Mouse (Mus musculus) embryonic facial prominence, embryonic 10.5 days (tissue): ENCODE measurements around the gene Myadm. TPM values are rescaled to one million over a fixed set of nuclear protein-coding genes. Genes with fewer than 3 reads are reported as not detected.
A peak's percentile ranks its signal among the peaks of the same experiment; 100 is the strongest.

Experiments
- DNase-seq: peaks from one replicate; pipeline ENCODE4 v3.0.0-alpha.2; 2017; ENCODE audit warnings: low spot score
- H3K27ac ChIP-seq: fragments of 300-500 bp; sonication (generic); replicated peaks from 2 replicates; pipeline ENCODE4 v1.5.1; 2016; ENCODE audit warnings: mild to moderate bottlenecking
- H3K27me3 ChIP-seq: fragments of 300-500 bp; sonication (generic); replicated peaks from 2 replicates; pipeline ENCODE4 v1.6.1; 2016; ENCODE audit warnings: low read depth, mild to moderate bottlenecking; ENCODE audit not compliant: poor library complexity, severe bottlenecking
- H3K36me3 ChIP-seq: fragments of 300-500 bp; sonication (generic); replicated peaks from 2 replicates; pipeline ENCODE4 v1.6.1; 2016; ENCODE audit warnings: mild to moderate bottlenecking, moderate library complexity
- H3K4me1 ChIP-seq: fragments of 300-500 bp; sonication (generic); 2 replicates; pipeline ENCODE4 v1.6.1; 2016
- H3K4me3 ChIP-seq: fragments of 300-500 bp; sonication (generic); 2 replicates; pipeline ENCODE4 v1.5.1; 2016; ENCODE audit warnings: mild to moderate bottlenecking, moderate library complexity
- H3K9me3 ChIP-seq: fragments of 300-500 bp; sonication (generic); 2 replicates; pipeline ENCODE4 v1.6.1; 2016; ENCODE audit warnings: mild to moderate bottlenecking
- WGBS: fragments of 180-500 bp; shearing (Covaris S2); methylation state at CpG from one replicate; pipeline ENCODE4 v1.1.7; 2016; 5-methylcytosine and 5-hydroxymethylcytosine counted together
- polyA plus RNA-seq: library from polyadenylated mRNA; unstranded; fragments of >200 nt; fragmentation: Nextera tagmentation; extraction: Ambion mirVana; gene quantifications from 2 replicates; pipeline ENCODE4 v1.2.1, GENCODE M21; 2016

Myadm gene
- polyA plus RNA-seq, 1 experiment from 2014 or later, result 27.5 TPM

DNA sequence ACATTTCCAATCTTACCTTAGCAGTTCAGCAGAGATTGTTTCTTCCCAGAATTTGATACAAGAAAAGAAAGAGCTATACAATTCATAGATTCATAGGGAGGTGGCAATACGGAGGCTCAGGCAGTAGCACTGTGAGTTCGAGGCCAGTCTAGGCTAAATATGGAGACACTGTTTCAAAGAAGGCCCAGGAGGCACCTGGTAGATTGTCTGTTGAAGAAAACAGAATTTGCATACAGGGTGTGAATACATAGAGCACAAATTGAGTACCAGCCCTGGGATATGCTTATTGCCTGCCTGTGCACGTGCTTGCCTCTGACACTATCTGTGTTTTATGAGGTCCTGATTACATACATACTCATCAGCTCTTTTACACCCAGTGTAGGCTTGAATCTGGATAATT lies 17.5 kb downstream of the Myadm start:
- Histone ChIP-seq H3K27me3 (peaks cover 53% of the 10 kb centered on the region), H3K9me3 (peaks cover 6% of the 10 kb centered on the region; the same call in 1 of the 2 replicates), H3K4me1 (peaks cover 33% of the 10 kb centered on the region), H3K36me3 (no peaks in the 10 kb centered on the region), H3K27ac (no peak overlapping the region), H3K4me3 (no peak overlapping the region)
- no peak for DNase-seq
- 84% methylated on average over 3 of the region's 3 CpGs for WGBS

DNA sequence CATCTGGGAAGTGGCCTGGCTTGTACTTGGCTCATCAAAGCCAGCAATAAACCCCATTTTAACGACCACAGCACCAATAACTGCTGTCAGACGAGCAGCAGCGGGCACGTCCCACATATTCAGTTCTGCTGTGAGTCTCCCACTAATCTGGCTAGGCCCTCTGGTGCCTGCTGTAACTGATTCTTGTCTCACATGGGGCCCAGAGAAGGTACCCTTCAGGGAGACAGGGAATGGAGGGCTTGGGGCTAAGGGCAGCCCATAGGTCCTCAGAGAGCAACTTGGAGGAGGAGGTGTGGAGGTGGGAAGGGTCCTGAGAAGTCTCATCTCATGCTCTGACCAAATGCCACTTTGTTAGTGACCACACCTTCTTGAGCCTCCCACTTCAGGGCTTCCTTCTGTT lies 19.8 kb downstream of the Myadm start:
- peaks cover 30% of the 10 kb centered on the region for H3K27me3 ChIP-seq
- WGBS, result 74% methylated on average over 4 of the region's 4 CpGs
- H3K9me3 ChIP-seq, result peaks cover 6% of the 10 kb centered on the region; the same call in 1 of the 2 replicates
- no peak overlapping the region for H3K27ac ChIP-seq
- peaks cover 13% of the 10 kb centered on the region for H3K4me1 ChIP-seq
- DNase-seq, result no peak
- H3K36me3 ChIP-seq, result no peaks in the 10 kb centered on the region
- H3K4me3 ChIP-seq, result no peak overlapping the region

DNA sequence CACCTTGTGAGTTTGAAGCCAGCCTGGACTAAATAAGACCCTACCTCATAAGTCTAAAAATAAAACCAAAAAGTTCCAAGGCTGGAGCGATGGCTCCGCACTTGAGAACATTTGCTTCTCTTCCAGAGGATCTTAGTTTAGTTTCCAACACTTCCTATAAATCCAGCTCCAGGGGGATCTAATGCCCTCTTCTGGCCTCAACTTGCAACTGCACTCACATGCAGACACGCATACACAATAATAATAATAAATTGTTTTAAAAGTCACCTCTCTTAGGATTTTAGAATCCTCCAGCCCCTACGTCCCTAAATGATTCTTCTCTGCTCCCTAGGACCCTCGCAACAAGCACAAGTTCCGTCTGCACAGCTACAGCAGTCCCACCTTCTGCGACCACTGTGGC lies 21.4 kb downstream of the Myadm start:
- DNase-seq, result no peak
- Histone ChIP-seq H3K4me1 (no peaks in the 10 kb centered on the region), H3K9me3 (peaks cover 6% of the 10 kb centered on the region; the same call in 1 of the 2 replicates), H3K36me3 (no peaks in the 10 kb centered on the region), H3K27ac (no peak overlapping the region), H3K4me3 (no peak overlapping the region), H3K27me3 (peaks cover 14% of the 10 kb centered on the region)
- WGBS, result 94% methylated on average over 7 of the region's 7 CpGs

GRCm38 (mm10) chr7:3313571-3313970 lies 24.7 kb downstream of the Myadm start:
- Histone ChIP-seq H3K27ac (no peak overlapping the region), H3K36me3 (no peaks in the 10 kb centered on the region)
- 88% methylated on average over 8 of the region's 8 CpGs for WGBS

GRCm38 (mm10) chr7:3314121-3314520 lies 25.2 kb downstream of the Myadm start:
- Histone ChIP-seq H3K4me3 (no peak overlapping the region), H3K9me3 (peaks cover 6% of the 10 kb centered on the region; the same call in 1 of the 2 replicates), H3K4me1 (peaks cover 15% of the 10 kb centered on the region), H3K27ac (no peak overlapping the region), H3K36me3 (no peaks in the 10 kb centered on the region), H3K27me3 (no peaks in the 10 kb centered on the region)
- no peak for DNase-seq
- WGBS, result 61% methylated on average over 5 of the region's 5 CpGs

More at GRCm38 (mm10) chr7:3313571-3313970, 24.7 kb downstream of the Myadm start:
- H3K4me1 ChIP-seq, result peaks cover 12% of the 10 kb centered on the region
- no peak overlapping the region for H3K4me3 ChIP-seq
- peaks cover 6% of the 10 kb centered on the region; the same call in 1 of the 2 replicates for H3K9me3 ChIP-seq
- no peak for DNase-seq
- H3K27me3 ChIP-seq, result no peaks in the 10 kb centered on the region

DNA sequence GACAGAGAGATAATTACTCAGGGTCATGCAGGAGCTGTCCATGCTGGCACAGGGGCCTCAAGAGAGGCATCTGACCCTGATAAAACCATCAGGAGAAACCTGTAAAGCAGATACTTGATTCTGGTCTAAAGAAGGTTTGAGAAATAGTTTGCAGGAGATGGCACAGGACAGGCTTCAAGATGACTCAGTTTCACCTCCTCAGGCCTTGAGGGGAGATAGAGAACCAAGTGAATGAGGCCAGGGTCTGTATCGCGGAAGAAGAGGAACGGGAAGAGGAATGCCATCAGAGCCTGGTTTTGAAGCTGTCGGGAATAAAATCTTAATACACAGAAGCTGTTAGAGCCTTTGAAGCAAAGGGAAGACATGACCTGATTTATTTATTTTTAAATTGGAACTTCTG lies 28.8 kb downstream of the Myadm start:
- no peaks in the 10 kb centered on the region for H3K27me3 ChIP-seq
- no peaks in the 10 kb centered on the region for H3K36me3 ChIP-seq
- no peak for DNase-seq
- H3K4me3 ChIP-seq, result no peak overlapping the region
- H3K27ac ChIP-seq, result no peak overlapping the region
- peaks cover 15% of the 10 kb centered on the region for H3K4me1 ChIP-seq
- 48% methylated on average over 4 of the region's 4 CpGs for WGBS
- no peaks in the 10 kb centered on the region for H3K9me3 ChIP-seq

DNA sequence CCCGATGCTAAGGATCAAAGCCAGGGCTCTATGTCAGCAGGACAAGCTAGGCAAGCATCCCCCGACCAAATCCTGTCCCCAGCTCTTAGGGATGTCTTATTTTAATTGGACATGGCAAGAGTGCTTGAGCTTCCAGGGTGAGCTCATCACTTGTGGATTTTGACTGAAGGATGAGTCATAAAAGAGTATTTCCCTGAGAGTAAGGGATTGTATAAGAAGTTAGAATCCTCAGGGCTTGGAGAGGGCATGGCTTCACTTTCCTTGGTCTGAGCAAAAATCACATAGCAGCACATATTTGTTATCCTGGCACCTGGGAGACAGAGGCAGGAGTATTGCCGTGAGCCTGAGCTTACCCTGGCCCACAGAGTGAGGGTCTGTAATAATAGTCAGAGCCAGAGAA lies 32.0 kb downstream of the Myadm start:
- peaks cover 15% of the 10 kb centered on the region for H3K4me1 ChIP-seq
- no peaks in the 10 kb centered on the region for H3K9me3 ChIP-seq
- WGBS, result 68% methylated on average over 3 of the region's 3 CpGs
- no peak for DNase-seq
- no peak overlapping the region for H3K27ac ChIP-seq
- no peaks in the 10 kb centered on the region for H3K27me3 ChIP-seq
- H3K36me3 ChIP-seq, result no peaks in the 10 kb centered on the region
- H3K4me3 ChIP-seq, result no peak overlapping the region

DNA sequence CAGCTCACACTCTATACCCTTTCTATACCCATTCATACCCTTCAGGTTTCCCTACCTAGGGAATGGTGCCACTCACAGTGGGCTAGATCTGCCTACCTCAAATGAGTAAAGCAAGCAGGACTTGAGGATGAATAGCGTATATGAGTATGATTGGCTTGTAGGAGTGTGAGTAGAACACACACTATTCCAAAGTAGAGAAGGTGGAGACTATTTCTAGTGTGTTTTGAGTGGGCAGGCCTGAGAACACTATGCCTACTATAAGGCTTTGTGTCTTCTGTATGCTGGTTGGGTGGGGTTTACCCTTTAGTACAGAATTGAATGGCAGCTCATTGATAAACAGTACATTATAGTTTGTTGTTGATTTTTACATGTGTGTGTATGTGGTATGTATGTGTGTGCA lies 34.9 kb downstream of the Myadm start:
- Histone ChIP-seq H3K36me3 (no peaks in the 10 kb centered on the region), H3K9me3 (no peaks in the 10 kb centered on the region), H3K27me3 (no peaks in the 10 kb centered on the region), H3K4me3 (no peak overlapping the region), H3K4me1 (peaks cover under 1% of the 10 kb centered on the region; the same call in 1 of the 2 replicates), H3K27ac (no peak overlapping the region)
- 93% methylated on average over 1 of the region's 1 CpGs for WGBS
- no peak for DNase-seq

- no peak overlapping the region for H3K4me3 ChIP-seq
- peak; percentile 37 for DNase-seq
- peaks cover 22% of the 10 kb centered on the region for H3K27me3 ChIP-seq
- peaks cover 3% of the 10 kb centered on the region; the same call in 1 of the 2 replicates for H3K9me3 ChIP-seq
- H3K4me1 ChIP-seq, result peaks cover 25% of the 10 kb centered on the region
- 77% methylated on average over 4 of the region's 4 CpGs for WGBS
- H3K36me3 ChIP-seq, result no peaks in the 10 kb centered on the region
- H3K27ac ChIP-seq, result no peak overlapping the region
Observed at GRCm38 (mm10) chr7:3327961-3328360, 39.1 kb downstream of the Myadm start.

- no peak overlapping the region for H3K27ac ChIP-seq
- peaks cover 22% of the 10 kb centered on the region for H3K27me3 ChIP-seq
- peaks cover 37% of the 10 kb centered on the region for H3K4me1 ChIP-seq
- WGBS, result 21% methylated on average over 31 of the region's 31 CpGs
- H3K9me3 ChIP-seq, result peaks cover 3% of the 10 kb centered on the region; the same call in 1 of the 2 replicates
- peak overlapping the region; percentile 37 for H3K4me3 ChIP-seq
- peak; percentile 83 for DNase-seq
- H3K36me3 ChIP-seq, result no peaks in the 10 kb centered on the region
Observed at GRCm38 (mm10) chr7:3329776-3330546, 41.1 kb downstream of the Myadm start.

- Histone ChIP-seq H3K4me1 (peaks cover 37% of the 10 kb centered on the region), H3K36me3 (peaks cover under 1% of the 10 kb centered on the region), H3K9me3 (peaks cover 3% of the 10 kb centered on the region; the same call in 1 of the 2 replicates), H3K27me3 (peaks cover 22% of the 10 kb centered on the region), H3K27ac (peak overlapping the region; percentile 92), H3K4me3 (peak overlapping the region; percentile 72)
- WGBS, result 48% methylated on average over 6 of the region's 6 CpGs
- no peak for DNase-seq
Observed at GRCm38 (mm10) chr7:3331171-3331570, 42.3 kb downstream of the Myadm start.

DNA sequence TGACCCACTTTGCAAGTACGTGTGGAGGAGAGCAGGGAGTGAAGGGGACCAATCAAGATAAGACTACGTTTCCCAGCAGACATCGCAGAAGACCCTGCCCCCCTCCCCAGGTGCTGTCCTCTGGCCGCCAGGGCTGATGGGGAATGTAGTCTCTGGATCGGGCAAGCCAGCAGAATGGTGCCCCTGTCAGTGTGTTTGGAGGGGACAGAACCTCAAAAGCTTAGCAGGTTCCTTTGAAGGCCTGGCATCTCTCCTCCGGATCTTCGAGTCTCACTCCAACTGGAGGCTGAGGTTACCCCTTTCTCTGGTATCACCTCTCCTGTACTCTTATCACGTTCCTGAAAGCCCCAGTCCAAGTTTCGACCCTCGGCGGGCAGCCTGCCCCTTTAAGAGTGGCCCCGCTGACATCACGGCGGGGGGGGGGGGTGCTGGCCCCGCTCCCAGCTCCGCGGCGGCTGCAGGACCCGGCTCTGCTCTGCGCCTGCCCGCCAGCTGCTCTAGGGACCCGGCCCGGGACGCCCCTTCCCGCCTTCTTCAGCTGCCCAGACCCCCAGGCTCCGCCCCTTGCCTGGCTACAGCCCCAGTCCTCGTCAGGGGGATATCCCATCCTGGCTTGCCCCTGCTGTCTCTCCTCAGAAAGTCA lies 42.8 kb downstream of the Myadm start:
- WGBS, result under 1% methylated on average over 27 of the region's 27 CpGs
- Histone ChIP-seq H3K27me3 (peaks cover 22% of the 10 kb centered on the region), H3K9me3 (peaks cover 3% of the 10 kb centered on the region; the same call in 1 of the 2 replicates), H3K4me3 (peak overlapping the region; percentile 72), H3K27ac (peak overlapping the region; percentile 92), H3K4me1 (peaks cover 37% of the 10 kb centered on the region), H3K36me3 (peaks cover 6% of the 10 kb centered on the region)
- peak; percentile 94 for DNase-seq

GRCm38 (mm10) chr7:3332224-3332615 lies 43.3 kb downstream of the Myadm start:
- Histone ChIP-seq H3K36me3 (peaks cover 8% of the 10 kb centered on the region), H3K9me3 (peaks cover 3% of the 10 kb centered on the region; the same call in 1 of the 2 replicates), H3K4me1 (peaks cover 37% of the 10 kb centered on the region), H3K27me3 (peaks cover 22% of the 10 kb centered on the region), H3K4me3 (peak overlapping the region; percentile 72), H3K27ac (peak overlapping the region; percentile 92)
- 1% methylated on average over 4 of the region's 4 CpGs for WGBS
- DNase-seq, result no peak
